Mouse (Mus musculus): Measurements from ENCODE around the gene Unc5c.

Unc5c gene

GRCm38 (mm10) chr3:141810944-141811343 is 345.9 kb downstream of the Unc5c start:
- no peak for DNase-seq (ENCODE audit: low spot score in 2 of 2)

- DNase-seq (ENCODE audit: low spot score in 2 of 2), result no peak
Measured at GRCm38 (mm10) chr3:141811348-141811747, 346.3 kb downstream of the Unc5c start.

GRCm38 (mm10) chr3:141814776-141815175 is 349.8 kb downstream of the Unc5c start:
- DNase-seq (ENCODE audit: low spot score in 2 of 2), result no peak

GRCm38 (mm10) chr3:141818615-141819312 is 353.7 kb downstream of the Unc5c start:
- no peak for DNase-seq (ENCODE audit: low spot score in 2 of 2)

GRCm38 (mm10) chr3:141819331-141819941 is 354.4 kb downstream of the Unc5c start:
- no peak for DNase-seq (ENCODE audit: low spot score in 2 of 2)

- no peak for DNase-seq (ENCODE audit: low spot score in 2 of 2)
Measured at GRCm38 (mm10) chr3:141828301-141828700, 363.3 kb downstream of the Unc5c start.

GRCm38 (mm10) chr3:141831135-141831534 is 366.1 kb downstream of the Unc5c start:
- no peak for DNase-seq (ENCODE audit: low spot score in 2 of 2)

GRCm38 (mm10) chr3:141838864-141839263 is 373.8 kb downstream of the Unc5c start:
- no peak for DNase-seq (ENCODE audit: low spot score in 2 of 2)

- DNase-seq (ENCODE audit: low spot score in 2 of 2), result no peak
Measured at GRCm38 (mm10) chr3:141849206-141849605, 384.2 kb downstream of the Unc5c start.

GRCm38 (mm10) chr3:141850141-141850540 is 385.1 kb downstream of the Unc5c start:
- no peak for DNase-seq (ENCODE audit: low spot score in 2 of 2)

- DNase-seq (ENCODE audit: low spot score in 2 of 2), result no peak
Measured at GRCm38 (mm10) chr3:141854339-141854738, 389.3 kb downstream of the Unc5c start.

GRCm38 (mm10) chr3:141857123-141857522 is 392.1 kb downstream of the Unc5c start:
- no peak for DNase-seq (ENCODE audit: low spot score in 2 of 2)

- DNase-seq (ENCODE audit: low spot score in 2 of 2), result no peak
Measured at GRCm38 (mm10) chr3:141862816-141863461, 397.9 kb downstream of the Unc5c start.

GRCm38 (mm10) chr3:141871805-141872204 is 406.8 kb downstream of the Unc5c start:
- DNase-seq (ENCODE audit: low spot score in 2 of 2), result no peak

GRCm38 (mm10) chr3:141872337-141873042 is 407.5 kb downstream of the Unc5c start:
- no peak for DNase-seq (ENCODE audit: low spot score in 2 of 2)

- DNase-seq (ENCODE audit: low spot score in 2 of 2), result no peak
Measured at GRCm38 (mm10) chr3:141882496-141882895, 417.5 kb downstream of the Unc5c start.

GRCm38 (mm10) chr3:141884190-141884589 is 419.2 kb downstream of the Unc5c start:
- no peak for DNase-seq (ENCODE audit: low spot score in 2 of 2)
